Mouse (Mus musculus) layer of hippocampus, postnatal 25 days (tissue): Measurements from ENCODE around the gene Zfp143. TPM values are rescaled to one million over a fixed set of nuclear protein-coding genes. Genes with fewer than 3 reads are reported as not detected.
A peak's percentile ranks its signal among the peaks of the same experiment; 100 is the strongest.
"Not testable (repeated sequence)": the region's sequence is repeated elsewhere in the genome, so short reads cannot be mapped to it uniquely, and the experiment has no call there.

Experiments
- DNase-seq, 2 experiments: peaks; one replicate each; pipeline ENCODE4 v3.0.0; 2022; ENCODE audit warnings: mixed read lengths in 2 of 2, low spot score in 1 of 2; ENCODE audit errors: extremely low spot score in 1 of 2
- total RNA-seq, 2 experiments: library from RNA; stranded (reverse); gene quantifications; 2 replicates each; pipeline ENCODE4 v1.2.3; 2021

Gene Zfp143
- 10 to 100 TPM; 11.1 to 12.0 TPM for total RNA-seq

DNA sequence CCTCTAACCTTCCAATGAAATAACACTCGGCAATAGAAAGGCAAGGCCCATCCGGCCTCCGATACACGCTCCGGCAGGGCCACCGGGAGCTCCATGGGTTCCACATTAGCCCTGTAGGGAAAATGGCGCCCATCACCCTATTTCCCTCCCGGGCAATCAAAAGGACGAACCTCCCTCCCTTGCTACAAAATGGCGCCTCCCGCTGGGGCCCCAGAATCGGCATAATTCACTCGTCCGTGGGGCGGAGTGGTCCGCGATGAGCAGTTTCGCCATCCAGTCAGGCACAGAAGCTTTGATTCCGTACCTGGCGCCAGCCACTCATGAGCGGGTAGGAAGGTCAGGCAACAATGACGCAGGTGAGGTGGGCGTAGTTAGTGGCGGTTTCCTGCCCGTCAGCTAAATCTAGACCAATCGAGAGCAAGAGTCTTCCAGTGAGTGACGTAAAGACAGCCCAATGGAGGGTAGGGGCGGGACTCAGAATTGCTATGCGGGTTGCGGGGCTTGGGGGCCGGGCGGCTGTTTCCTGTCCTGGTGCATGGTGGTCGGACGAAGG, at the start of gene Zfp143:
Gene Zfp143, plus strand, starts transcription at position 19 of the 553 bp plus-strand sequence.
- peak; percentile 100 for DNase-seq

DNA sequence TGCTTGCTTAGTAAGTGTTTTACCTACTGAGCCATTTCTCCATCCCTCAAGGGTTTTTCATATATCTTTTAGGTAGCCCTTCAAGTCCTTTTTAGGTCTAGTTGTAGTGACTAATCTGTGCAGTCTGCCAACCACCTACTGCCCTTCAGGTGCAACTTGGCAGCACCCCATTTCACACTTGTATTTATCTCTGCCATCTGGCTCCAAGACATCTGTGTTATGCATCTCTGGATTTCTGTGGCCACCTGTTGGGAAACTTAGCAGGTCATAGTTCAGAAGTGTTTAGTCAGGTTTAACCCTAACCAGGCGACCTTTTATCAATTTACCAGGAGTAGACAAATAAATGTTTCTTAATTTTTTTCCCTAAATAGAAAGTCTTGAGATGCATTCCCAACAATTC, 49.6 kb upstream of the Zfp143 start:
- DNase-seq: no peak

DNA sequence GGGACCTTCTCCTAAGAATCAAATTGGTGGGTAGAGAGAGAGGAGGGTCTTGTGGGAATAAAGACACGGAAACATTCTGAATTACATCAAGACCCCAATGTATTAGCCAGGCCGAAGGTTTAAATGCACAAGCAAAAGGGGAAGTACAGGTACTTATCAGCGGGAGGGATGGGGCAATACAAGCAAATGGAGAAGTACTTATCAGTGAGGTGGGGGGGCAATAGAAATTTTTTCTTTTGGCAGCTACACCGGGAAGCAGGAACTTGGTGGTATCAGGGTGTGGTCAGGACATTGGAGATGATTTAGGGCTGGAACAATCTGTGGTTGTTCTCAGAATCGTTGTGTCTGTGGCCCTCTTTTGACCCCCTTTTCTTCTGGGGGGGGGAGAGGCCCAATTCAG, 46.7 kb upstream of the Zfp143 start:
- no peak for DNase-seq

DNA sequence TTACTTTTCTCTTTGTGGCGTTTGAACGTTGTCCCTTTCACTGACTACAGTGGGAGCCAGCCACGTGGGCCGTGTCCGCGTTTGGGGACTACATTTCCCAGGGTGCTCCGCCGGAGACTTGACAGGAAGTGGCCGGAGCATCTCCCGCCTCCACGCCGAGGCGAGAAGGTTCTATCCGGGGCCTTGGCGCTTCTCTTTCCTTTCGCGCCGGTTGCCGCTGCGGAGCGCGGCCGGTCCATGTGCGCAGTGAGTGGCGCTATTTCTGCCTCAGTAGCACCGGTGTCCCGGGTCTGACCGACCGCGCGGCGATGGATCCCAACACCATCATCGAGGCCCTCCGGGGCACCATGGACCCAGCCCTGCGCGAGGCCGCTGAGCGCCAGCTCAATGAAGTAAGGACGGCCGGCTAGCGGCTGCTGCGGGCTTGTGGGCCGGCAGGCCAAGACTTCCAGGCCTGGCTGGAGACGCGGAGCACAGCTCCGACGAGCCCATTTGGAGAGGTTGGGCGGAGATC, 42.8 kb upstream of the Zfp143 start, which contains the start of gene Ipo7:
Gene Ipo7, plus strand, starts transcription at position 158 of the 514 bp plus-strand sequence.
- peak; percentile 81 to 83 for DNase-seq

DNA sequence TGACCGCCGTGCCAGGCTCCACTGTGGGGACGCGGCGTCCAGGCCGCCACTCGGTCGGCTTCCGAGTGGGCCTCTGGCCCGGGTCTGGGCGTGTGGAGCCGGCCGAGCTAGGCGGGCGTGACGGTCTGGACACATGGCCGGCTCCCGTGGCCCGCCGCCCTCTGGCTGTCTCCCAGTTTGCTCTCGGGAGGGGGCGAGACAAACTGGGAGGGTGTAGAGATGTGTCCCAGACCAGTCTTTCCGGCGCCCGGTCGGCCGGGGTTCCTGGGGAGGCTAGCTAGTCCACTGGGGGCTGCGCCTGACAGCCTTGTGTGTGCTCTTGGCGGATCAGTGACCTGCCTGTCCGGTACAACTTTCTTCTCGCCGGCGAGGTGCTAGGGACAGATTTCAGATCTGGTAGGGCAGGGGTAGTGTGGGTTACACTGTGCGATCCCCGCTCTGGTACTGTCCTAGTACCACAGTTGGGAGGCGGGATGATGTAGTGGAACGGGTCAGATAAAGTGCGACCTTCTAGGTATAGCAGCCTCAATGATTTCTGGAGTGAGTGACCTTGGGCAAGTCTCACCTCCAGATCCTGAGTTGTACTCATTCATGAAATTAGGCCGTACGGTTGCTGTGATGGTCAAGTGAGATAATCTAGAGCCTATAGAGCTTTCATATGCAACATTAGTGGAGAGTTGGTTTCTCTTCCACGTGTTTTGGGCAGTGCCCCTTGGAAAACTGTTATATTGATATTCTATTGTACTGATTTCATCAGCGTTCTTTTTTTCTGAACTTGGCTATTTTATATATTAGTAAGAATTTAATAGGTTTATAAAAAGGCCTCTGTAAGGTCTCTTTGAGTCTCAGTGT, 42.2 kb upstream of the Zfp143 start:
- peak; percentile 10 to 37 for DNase-seq

DNA sequence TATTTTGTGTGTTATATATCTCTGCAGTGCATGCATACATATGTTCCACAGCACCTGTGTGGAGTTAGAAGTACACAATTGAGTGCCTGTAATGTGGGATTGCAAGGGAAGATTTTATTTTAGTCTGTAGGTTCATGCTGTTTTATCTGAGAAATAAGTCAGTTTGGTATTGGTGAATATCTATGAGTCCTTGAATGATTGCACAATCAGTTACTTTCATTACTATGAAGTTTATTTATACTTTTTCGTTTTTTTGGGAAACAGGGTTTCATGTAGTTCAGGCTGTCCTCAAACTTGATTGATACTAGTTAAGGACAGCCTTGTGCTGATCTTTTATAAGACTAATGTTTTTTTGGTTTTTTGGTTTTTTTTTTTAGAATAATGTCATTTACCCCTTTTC, 37.5 kb upstream of the Zfp143 start:
- no peak for DNase-seq

DNA sequence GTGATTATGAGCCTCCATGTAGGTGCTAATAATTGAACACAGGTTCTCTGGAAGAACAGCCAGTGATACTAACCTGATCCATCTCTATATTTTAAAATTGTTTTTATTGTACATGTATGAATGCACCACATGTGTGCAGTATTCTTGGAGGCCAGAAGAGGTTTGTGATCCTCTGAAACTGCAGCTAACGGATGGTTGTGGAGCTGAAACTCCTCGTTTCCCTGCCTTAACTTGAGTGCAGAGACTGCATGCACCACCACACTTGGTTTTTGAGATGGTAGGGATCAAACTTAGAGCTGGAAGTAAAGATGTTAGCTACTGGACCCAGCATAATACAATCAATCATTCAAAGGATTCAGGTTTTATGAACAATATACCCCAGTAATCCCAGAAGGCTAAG, 34.4 kb upstream of the Zfp143 start:
- no peak for DNase-seq

DNA sequence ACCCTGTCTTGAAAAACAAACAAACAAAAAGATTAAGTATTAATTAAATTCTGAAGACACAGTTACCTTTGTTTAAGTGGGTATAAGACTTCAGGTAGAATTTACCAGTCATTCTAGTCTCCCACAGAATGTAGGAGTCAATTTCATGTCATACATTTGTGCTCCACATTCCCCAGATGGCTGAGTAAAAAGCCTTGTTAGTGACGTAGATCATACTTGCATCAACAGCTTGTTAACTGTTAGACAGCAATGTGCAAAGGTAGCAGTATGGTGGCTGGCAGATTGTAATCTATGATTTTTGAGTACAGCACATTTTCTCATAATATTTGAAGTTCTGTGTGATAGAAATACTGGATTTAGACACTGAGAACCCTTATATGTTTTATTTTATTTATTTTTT, 32.2 kb upstream of the Zfp143 start:
- DNase-seq: no peak

DNA sequence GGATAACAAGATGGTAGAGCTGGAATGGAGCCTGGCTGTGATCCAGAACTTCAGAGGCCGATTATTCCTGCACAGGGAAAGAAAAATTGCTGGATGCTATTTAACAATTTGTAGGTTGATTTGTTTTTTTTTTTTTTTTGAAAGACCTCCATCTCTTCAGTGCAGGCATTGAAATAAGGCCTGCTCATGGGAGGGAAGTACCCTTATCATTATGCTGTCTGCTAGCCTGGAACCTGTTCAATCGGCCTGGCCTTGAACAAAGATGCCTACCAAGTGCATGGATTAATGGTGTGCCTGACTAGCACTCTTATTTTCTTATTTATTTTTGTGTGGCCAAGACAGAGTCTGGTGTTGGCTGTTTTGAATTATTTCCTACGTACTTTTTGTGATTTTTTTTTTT, 30.7 kb upstream of the Zfp143 start:
- DNase-seq: no peak

DNA sequence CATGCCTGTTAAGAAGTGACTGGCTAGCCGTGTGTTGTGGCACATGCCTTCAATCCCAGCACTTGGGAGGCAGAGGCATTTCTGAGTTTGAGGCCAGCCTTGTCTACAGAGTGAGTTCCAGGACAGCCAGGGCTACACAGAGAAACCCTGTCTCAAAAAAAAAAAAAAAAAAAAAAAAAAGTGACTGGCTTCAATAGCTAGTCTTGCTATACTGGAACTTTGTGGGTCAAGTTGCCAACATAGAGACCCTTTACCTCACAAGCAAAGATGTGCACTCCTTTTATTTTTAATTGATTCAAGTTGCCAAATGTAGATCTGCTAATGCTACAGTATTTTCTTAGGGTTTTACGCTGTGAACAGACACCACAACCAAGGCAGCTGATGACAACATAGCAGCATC, 3.3 kb upstream of the Zfp143 start:
- not testable (repeated sequence) for DNase-seq

DNA sequence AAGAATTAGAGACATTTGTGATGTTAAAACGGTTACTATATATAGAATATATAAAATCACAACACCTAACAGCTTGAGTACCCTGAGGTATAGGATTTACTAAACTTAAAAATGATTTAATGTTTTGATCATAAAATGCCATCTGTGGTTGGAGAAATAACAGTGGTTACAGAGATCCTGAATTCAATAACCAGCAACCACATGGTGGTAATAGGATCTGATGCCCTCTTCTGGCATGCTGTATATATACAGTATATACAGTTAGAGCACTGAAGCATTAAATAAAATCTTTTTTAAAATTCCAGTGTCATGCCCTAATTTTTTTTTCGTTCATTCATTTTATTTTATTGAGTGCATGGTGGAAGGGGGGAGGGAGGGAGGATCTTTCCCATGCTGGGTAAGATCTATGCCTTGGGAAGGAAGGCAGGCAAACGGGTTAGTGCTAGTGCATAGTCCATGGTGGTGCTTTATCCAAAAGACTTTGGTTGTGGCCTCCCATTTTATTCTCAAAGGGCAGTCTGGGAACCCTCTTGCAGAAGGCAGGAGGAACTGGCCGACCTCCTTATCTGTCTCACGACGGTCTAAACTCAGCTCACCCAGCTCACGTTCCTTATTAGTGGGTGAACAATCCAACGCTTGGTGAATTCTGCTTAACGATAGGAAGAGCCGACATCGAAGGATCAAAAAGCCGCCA, 1.8 kb upstream of the Zfp143 start:
- DNase-seq: no peak

DNA sequence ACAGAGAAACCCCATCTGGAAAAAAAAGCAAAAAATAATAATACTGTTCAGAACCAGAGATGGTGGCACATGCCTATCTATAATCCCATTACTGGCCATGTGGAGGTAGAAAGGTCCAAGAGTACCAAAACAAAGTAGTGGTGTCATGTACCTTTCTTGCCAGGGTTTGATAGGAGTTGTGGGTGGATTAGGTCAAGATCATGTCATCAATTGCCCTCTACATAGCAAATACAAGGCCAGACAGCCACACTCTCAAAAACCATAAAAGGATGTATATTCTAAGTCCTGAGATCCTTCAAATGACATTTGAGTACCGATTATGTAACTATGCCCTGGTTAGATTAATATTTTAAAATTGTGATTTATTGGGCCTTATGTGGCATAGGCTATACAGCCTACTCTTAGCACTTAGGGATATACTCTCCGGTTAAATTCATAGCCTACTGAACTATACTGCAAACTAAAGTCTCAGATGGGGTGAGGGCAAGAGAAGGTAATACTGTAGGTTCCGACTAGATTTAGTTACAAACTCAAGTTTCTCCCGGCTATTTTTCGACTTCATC, 830 bp upstream of the Zfp143 start:
- no peak for DNase-seq

DNA sequence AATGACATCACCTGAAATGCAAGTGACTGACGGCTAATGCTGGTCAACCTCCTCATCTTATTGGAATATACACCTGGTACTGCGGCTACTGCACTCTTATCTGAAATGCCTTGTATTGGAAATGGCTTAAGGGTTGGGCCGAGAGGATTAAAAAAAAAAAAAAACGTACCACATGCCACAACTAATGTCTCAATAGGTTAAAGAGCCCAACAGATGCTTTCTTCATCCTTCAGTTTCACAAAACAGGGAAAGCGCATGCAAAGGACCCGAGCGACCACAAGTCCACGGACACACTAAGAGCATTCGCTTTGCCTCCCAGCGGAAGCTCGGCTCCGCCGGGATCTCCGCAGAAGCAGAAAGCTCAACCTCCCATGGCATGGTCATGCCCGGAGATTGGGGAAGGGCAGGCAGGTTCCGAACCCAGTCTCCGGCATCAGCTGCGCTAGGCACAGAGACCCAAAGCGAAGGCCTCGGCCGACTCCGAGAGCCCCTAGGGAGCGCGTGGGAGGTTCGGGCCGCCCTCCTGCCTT, 283 bp upstream of the Zfp143 start:
- DNase-seq: peak in 1 of 2 experiments; percentile 89

DNA sequence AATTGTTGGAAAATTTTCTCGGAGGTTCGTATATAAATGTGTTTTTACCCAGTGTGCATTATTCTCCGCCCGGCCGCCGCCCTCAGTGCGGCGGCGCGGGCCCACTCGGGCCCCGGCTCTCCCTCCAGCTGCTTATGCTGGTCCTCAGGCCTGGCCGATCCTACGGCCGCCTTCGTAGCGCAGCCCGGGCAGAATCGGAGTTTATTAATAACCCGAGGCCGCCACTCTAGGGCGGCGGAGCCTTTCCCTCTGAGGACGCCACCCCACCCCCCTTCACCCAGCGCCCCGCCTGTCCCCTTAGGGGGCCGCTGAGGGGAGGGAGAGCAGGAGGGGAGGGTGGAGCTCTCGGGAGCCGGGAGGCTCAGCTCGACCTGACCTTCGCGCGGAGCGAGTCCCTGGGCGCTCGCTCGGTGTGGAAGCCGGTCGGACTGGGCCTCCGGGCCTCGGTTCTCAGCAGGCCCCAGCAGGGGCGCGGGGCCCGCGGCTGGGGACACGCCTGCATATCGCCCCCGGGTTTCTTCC, 796 bp downstream of the Zfp143 start:
- DNase-seq: peak; percentile 65 to 82

DNA sequence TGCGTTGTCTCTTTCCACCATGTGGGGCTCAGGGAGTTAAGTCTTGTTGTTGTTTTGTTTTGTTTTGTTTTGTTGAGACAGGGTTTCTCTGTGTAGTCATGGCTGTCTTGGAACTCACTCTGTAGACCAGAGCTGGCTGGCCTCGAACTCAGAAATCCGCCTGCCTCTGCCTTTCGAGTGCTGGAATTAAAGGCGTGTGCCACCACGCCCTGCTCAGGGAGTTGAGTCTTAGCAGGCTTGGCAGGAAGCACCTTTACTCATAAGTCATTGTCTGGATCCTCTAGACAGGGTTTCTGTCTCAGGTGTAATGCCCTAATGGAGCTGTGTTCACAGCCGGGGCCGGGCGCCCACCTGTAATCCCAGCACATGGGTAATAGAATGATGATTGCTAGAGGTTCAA, 2.7 kb downstream of the Zfp143 start:
- no peak for DNase-seq

DNA sequence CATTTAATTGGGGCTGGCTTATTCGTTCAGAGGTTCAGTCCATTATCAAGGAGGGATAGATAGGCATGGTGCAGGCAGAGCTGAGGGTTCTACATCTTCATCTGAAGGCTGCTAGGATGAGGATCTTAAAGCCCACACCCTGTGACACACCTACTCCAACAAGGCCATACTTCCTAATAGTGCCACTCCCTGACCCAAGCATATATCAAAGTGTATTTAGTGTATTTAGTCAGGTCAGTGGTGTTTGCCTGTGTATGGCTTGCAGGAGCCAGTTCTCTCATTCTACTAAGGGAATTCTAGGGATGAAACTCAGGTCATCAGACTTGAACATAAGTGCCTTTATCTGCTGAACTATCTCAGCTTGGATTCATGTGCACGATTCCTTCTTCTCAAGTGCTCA, 8.1 kb downstream of the Zfp143 start:
- DNase-seq: no peak

DNA sequence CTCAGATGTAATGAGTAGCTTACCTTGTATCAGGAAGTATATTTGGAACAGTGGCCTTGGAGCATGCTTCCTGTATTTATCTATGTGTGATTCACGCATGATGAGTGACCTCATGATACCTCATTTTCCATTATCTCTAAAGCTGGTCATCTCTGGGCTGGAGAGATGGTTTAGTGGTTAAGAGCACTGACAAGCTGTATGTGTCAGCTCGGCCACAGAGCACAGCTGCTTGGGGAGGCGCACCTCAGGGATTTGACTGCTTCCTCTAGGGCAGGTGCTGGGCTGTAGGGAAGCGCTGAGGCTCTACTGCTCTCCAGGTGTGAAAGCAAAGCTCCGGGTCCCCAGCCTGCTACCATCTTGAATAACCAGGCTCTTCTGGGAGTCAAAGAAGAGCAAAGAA, 17.2 kb downstream of the Zfp143 start:
- DNase-seq: no peak

DNA sequence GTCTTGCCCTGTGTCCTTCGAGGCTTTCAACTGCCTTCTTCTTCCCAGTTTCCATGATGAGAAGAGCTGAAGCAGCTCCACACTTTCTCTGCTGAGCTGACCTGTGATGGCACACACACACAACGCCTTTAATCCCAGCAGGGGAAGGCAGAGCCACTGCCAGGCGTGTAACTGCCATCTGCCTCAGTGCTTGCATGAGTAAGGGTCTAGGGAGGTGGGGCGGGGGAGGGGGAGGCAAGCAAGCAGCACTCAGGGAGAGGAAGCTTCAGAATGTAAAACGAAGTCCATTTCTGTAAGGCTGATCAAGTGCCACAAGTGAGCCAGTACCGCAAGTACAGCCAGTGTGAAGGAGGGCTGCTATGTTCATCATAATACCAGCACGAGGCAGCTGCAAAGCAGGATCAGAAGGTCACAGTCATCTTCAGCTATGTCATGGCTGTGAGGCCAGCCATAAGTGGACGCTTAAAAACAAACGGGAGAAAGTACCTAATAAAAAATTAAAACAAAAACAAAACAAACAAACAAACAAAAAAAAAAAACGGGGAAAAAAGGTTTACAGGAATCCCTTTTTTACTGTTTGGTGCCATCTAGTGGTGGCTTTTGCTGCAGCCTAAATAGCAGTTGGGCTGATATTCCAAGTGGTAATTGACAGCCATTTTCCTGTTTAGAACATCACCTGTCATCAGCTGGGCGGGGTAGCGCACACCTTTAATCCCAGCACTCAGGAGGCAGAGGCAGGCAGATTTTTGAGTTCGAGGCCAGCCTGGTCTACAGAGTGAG, 22.6 kb downstream of the Zfp143 start:
- peak; percentile 26 to 74 for DNase-seq

DNA sequence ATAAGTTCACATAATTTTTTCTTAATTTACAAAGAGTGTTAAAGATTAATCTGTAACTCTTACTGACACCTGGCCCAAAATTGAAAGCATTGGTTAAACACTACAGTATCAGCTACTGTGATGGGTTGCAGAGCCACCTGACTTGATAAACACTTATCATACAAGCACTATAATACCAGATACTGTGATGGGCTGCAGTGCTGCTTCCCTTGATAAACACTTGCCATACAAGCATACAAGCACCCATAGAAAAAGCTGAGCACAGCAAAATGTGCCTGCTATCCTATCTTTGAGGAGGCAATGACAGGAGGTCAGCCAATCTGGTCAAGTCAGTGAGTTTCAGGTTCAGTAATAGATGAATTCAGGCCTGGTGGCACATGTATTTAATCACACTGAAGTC, 24.2 kb downstream of the Zfp143 start:
- no peak for DNase-seq

DNA sequence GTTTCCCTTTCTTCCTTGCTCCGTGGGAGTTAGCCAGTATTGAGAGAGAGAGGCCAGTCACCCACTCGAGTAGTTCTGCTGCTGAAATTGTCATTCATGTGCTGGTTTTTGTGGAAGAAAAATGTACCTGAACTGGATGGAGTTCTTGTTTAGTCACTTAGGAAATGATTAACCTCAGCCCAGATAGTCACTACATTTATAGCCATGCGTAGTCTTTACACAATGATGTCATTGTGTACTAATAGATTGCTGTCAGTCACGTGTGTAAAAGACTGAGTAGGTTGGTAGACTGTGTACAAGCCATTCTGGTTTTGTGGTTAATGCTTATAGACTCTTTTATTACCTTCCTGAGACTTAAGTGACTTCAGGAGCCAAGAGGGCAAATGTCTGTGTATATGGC, 26.9 kb downstream of the Zfp143 start:
- DNase-seq: no peak
